Mouse (Mus musculus) bone marrow macrophage, adult 2 months (primary cell): Measurements from ENCODE around the gene Tha1.

Experiments used
- CTCF ChIP-seq: IDR thresholded peaks from 2 replicates; pipeline ENCODE4 v1.5.1; 2012; ENCODE audit warnings: low read depth, mild to moderate bottlenecking, low read length, moderate library complexity
- POLR2A ChIP-seq: IDR thresholded peaks from 2 replicates; pipeline ENCODE4 v1.6.1; 2012; ENCODE audit warnings: mild to moderate bottlenecking, low read depth, low read length, borderline replicate concordance

DNA sequence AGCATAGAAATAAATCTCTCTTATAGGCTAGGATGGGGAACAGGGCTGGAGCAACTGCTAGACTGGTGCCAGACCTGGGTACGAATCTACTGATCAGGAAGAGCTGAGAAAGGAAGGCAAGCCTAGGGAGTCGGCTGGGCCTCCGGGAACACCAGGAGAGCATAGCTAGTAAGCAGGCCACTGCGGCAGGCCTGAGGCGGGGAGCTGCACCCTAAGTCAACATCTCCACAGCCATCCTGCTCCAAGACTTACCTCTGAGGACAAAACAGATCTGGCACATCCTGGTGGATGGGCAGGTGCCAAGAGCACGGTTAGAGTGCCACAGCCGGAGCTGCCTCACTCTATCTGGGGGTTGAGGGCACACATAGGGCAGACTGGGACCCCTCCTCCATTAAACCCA is 53.1 kb downstream of the Tha1 start:
- TF ChIP-seq CTCF, result no peak
- TF ChIP-seq POLR2A, result no peak
